Mouse (Mus musculus) ovary, adult 18-20 months (tissue): Measurements from ENCODE around the gene Zfp593.
A peak's percentile ranks its signal among the peaks of the same experiment; 100 is the strongest.
"Not testable (repeated sequence)": the region's sequence is repeated elsewhere in the genome, so short reads cannot be mapped to it uniquely, and the experiment has no call there.

Experiments used
- DNase-seq: peaks from one replicate; pipeline ENCODE4 v3.0.0; 2022; ENCODE audit warnings: low spot score, mixed read lengths

Zfp593 gene

DNA sequence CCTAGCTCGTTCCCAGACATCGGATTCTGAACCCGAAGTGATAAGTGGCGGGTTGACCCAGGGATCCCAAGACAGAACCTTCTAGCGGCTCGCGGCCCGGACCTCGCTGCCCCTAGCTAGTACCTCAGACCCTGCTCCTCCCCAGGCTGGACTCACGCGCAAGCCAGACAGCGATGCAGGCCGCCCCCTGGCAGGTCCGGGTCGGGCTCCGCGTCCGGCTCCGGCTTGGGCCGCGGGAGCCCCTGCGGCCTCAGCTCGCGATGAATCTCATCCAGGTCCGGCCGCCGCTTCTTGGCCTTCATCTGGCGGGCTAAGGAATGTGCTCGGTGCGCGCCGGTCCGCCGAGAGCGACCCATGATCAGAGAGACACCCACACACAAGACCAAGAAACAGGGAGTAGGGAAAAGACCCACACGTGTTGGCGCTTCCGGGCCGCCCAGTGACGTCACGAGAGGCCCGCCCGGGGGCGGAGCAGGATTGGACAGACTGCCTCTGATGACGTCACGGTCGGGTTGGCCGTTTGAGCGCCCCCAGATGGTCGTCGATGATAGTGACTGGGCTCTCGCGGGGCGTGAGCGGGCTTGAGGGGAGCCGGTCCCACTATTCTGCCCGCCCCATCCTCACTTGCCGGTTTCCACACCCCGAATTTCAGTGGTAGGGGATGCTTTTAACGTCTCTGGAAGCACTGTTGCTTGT, at the start of gene Zfp593:
Zfp593 (minus strand) TSS at position 445 of the 696 bp plus-strand sequence.
- peak; percentile 88 for DNase-seq

DNA sequence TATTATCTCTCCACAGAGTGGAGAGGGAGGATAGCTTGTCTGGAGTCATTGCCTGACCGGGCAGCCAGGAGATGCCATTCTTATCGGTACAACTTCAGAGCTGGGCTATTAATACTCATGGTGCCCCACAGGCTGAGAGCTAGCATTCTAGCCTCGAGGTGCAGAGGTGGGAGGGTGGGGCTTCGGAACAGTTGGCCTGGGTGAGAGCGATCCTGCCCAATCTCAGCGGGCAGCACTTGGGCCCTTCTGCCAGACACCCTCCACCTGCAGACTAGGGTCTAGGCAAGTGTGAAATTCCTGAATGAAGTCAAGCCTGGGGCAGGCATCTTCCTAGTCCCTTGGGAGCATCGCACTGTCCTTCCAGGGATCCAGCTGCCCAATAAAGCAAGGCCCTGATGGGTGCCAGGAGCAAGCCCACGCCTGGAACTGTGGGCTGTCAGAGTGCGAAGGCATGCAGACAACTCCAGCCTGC, 48.3 kb upstream of the Zfp593 start:
- no peak for DNase-seq

DNA sequence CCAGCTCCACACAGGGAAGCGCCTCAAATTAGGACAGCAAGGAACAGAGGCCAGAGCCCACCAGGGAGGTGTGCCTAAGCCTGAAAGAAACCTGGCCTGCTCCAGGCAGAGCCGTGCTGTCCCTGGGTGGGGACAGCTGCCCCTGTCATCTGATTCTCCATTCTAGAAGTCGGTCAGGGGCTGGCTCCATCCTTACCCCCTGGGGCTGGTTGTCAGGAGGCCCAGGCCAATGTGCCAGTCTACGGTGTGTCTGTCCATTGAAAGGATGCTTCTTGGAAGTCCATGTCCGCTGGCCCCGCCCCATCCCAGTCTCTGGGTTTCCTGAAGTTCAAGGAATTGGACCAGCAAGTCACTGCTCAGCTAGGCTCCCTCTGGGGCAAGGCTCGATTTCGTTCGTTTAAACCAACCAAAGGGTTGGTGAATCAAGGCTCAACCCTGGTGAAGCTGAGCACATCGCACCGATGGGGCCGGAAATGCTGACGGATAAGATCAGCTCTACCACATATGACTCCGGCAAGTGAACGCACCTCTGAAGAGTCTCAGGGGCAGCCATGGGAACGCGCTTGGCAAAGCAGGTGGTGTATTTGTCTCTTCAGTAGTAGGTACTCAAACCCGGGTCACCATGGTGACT, 47.8 kb upstream of the Zfp593 start:
- DNase-seq, result no peak

DNA sequence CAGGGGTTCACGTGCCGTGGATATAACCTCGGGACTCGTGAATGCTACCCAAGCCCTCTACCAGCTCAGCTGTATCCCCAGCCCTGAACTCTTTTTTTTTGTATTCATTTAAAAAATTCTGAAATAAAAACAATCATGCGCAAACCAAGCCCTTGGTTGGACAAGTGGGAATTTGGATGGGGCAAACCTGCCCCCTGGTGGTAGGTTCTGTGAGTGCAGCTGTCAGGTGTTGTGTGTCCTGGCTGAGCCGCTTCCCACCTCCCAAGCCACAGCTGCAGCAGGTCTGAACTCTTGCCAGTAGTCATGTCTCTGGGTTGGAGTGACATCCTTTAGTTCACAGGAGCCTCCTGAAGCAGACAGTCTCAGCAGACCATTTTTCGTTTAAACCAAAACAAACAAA, 46.7 kb upstream of the Zfp593 start:
- no peak for DNase-seq

DNA sequence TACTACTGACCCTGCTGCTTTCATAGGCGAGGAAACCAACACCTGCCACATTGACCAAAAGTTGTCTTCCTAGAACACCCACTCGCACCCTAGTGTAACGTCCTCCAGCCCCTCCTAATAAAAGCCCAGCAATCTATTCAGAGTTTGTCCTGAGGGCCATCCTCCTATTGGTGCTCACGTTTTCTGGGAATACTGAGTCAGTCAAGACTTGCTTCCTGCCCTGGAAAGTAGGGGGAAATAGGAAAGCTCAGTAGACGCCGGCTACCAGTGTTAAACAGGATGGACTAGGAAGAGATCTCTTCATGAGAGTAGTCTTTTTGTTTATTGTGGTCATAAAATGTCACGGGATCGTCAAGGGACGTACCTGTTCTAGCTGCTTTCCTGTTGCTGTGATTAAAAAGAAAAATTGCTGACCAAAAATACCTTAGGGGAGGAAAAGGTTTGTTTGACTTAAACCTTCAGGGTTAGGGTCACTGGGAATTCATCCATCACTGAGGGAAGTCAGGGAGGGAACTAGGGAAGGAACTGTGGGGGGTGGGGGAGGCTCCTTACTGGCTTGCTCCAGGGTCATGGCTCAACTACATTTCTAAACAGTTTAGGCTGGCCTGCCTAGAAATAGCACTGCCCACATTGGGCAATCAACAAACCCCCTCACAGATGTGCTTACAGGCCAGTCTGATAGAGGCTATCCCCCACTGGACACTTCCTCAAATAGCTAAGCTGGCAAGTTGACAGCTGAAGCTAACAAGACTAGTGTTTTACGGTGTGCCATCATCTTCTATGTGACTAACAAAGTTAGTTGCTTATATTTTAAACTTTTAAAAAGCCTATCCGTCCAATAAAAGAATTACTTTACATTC, 43.2 kb upstream of the Zfp593 start:
- no peak for DNase-seq

DNA sequence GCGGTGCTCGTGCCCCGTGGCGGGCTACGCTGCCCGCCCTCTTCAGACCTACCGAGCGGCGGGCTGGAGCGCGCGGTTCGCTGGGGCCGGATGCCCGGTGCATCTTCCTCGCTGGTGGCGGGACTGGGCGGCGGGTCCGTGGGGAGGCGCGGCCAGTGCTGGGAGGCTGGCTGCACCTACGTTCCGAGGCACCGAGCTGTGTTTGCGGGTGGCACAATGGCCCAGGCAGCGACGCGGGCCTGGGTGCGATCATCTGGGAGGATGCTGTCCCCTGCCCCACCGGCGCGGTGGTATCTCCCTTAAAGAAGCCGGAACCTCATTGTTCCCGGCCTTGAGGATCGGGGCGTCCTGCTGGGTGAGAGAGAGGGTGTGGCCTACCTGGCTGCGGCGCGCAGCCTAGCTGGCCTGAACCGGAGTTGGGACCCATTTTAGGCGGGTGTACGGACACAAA, 42.2 kb upstream of the Zfp593 start, which contains the start of gene Pdik1l:
Pdik1l (minus strand) TSS at position 321 of the 451 bp plus-strand sequence.
- peak; percentile 62 for DNase-seq

DNA sequence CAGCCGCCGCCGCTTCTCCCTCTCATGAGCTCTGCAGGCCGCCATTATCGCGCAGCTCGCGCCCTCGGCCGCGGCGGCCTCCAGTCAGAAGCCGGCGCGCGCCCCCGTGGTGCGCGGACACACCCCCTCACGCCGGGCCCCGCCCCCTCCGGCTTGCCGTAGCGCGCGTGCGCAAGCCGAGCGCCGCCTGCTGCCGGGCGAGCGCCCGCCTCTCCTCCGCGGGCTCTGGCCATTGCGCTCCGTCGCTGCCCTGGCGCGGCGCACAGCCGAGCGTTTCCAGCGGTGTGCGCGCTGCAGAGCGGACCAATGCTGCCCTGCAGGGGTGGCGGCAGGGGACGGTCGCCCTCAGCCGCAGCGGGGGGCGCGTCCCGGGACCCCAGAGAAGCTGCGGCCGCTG, 41.8 kb upstream of the Zfp593 start:
- DNase-seq, result peak; percentile 91

DNA sequence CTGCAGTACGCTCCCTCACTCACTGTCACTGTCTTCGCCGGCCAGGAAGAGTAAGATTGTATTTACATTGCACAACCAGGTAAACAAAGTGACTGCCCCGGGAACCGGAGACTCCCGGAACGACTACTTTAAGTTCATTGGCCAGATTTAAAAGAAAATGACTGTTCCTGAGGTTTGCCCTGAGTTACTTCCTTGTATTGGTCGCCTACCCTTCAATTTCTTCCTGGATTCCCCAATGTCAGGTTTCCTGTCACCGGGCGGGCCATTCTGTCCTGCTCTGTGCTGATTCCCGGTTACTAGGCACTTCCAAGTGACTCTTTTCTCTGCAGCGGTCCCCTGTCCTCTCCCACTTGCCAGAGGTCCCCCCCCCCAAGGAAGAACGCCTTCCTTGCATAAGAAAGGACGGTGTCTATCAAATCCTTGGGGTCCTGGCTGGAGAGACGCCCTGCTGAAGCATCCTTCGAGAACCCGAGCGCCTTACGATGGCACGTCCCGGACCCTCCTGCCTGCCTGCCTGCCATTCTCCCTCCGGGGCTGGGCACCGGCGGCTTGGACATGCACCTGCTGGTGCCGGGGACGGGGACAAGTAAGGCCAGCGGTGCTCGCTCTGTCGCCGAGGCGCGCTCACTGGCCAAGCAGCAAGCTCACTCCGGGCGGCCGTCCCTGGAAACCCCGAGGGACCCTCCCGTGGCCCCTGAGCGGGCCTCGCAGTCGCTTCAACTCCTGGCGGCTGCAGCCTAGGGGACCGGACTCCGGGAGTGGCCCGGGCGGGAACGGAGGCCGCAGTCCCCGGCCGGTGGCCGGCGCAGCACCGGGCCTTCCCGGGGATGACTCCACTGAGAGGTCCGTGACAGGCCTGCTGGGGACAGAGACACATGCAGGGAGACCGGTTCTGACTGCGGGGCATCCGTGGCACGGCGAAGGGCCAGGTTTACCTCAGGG, 41.1 kb upstream of the Zfp593 start:
- DNase-seq, result no peak

DNA sequence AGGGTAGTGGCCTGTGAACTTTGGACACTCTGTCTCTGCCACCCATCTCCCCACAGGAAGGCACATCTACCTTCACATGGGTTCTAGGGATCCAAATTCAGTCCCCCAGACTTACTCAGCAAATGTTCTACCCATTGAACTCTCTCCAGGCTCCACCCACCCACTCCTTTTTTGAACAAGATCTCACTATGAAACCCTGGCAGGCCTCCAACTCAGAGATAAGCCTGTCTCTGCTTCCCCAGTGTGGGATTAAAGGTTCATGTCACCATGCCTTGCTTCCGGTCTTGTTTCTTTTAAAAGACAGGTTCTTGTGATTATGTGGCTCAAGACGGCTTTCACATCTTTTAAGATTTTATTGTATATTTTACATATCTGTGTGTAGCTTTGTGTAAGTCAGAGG, 39.5 kb upstream of the Zfp593 start:
- DNase-seq, result no peak

DNA sequence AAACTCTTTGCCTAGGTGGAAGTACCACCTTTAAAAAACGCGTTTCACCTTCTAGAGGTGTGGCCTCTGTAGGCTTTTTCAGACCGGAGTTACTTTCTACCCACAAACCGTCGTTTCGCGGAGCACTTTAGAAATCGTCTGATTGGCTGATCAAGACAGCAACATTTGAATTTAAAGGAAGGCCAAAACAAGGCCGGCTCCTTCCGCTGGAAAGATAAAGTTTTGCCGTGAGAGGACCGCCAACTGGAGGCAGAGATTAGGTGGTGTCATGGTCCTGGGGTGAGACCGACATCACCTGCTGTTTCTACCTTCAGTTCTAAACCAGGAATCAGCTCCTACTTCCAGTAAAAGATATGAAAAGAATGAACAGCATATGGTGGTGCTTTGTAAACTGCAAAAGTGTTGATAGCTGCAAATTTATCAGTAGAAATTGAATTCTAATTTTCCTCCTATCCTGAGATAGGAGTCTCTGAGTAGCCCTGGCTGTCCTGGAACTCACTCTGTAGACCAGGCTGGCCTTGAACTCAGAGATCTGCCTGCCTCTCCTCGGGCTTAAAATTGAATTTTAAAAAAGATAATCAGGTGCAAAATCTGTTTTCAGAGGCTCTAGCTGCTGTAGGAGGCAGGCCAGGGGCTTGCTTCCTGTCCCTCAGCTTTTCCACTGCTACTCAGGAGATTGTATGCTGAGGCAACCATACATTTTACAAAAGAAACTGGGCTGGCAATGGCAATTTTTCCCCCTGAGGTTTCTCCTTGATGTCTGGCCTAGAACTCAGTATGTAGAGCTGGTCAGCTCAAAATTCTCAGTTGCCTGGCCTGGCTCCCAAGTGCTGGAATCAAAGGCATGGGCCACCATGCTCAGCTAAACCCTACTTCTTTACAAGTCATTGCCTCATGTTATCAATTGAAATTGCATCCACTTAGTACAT, 28.3 kb upstream of the Zfp593 start:
- no peak for DNase-seq

DNA sequence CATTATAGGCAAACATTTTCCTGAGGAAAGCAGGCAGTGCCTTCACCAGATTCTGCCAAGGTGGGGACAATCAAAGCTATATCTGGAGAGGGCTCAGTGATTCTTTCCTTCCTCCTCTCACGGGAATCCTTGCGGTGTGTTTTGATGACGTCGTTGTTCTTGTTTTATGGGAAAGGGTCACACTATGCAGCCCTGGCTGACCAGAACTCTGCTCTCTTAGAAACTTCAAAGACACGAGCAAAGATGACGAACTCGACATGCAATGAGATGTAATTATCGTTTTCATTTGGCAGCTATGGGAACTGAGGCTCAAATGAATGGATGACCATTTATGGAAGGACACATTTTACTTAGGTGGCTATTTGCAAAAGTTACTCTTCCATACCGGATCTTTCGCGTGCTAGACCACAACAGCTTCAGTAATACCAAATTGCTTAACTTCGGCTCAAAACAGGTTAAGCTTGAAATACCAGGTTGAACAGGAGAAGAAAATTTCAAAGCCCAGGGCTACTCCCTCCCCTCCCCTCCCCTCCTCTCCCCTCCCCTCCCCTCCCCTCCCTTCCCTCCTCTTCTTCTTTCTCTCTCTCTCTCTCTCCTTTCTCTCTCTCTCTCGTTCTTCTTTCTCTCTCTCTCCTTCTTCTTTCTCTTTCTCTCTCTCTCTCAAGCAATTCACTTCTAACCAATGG, 27.5 kb upstream of the Zfp593 start:
- DNase-seq, result no peak

DNA sequence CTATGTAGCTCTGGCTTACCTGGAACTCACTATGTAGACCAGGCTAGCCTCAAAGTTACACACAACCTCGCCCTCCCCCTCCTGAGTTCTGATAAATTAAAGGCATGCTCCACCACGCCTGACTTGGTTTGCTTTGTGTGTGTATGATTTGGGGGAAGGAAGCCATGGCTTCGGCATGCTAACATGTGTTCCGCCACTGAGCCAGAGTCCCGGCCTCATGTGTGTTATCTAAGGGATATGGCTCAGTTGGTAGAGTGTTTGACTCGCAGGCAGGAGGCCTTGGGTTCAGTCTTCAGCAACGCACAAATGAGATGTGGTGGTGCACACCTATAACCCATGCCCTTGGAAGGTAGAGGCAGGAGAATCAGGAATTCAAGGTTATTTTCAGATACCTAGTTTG, 26.6 kb upstream of the Zfp593 start:
- no peak for DNase-seq

DNA sequence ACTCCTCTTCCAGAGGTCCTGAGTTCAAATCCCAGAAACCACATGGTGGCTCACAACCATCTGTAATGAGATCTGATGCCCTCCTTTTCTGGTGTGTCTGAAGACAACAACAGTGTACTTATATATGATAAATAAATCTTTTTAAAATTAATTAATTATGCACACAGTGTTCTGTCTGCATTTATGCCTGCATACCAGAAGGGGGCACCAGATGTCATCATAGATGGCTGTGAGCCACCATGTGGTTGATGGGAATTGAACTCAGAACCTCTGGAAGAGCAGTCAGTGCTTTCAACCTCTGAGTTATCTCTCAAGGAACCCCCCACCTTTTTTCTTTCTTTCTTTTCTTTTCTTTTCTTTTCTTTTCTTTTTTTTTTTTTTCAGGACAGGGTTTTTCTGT, 24.2 kb upstream of the Zfp593 start:
- not testable (repeated sequence) for DNase-seq

DNA sequence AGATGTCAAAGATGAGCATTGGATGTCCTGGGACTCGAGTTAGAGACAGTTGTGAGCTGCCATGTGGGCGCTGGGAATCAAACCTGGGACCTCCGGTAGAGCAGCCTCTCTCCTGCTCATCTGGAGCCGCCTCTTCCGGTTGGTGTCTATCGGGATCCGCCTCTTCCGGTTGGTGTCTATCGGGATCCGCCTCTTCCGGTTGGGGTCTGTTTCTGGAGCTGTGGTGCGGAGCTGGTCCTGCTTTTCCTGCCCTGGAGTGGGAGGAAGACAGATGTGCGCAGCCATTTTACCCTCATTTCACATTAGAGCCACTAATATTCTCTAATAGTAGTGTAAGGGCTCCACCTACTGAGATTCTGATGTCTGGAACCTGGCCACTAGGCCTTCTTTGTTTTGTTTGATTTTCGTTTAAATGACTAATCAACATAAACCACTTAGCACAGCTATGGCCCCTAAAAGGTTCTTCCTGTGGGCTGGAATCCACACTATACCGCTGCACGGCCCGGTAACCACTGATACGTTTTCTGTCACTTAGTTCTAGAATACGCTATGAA, 22.8 kb upstream of the Zfp593 start:
- no peak for DNase-seq

DNA sequence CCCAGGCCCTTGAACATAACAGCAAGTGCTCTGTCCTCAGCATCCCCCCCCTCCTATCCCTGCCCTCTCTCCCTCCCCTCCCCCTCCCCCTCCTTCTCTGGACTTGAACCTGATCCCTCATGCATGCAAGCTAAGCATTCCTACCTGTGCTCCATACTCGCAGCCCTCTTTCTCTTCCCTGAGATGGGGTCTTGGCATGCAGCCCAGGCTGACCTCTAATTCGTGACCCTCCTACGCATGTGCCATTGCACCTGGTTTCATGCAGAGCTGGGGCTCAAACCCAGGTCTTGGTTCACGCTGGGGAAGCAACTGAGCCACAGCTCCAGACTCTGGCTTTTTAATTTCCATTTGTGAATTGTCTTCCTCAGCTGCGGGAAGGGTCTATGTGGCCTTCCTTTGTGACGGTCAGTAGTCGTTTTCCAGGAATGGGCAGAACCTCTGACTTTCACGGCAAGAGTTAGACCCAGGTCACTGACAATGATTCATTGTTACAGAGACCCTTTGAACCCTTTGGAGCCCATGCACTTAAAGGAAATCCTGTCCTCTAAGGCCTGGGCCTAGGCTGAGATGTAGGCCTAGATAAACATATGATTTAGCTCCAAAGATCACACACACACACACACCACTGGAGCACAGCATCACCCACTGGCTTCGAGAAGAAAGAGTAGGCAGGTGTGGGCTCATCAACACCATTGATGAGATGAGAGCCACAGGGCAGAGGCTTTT, 20.6 kb upstream of the Zfp593 start:
- DNase-seq, result no peak

DNA sequence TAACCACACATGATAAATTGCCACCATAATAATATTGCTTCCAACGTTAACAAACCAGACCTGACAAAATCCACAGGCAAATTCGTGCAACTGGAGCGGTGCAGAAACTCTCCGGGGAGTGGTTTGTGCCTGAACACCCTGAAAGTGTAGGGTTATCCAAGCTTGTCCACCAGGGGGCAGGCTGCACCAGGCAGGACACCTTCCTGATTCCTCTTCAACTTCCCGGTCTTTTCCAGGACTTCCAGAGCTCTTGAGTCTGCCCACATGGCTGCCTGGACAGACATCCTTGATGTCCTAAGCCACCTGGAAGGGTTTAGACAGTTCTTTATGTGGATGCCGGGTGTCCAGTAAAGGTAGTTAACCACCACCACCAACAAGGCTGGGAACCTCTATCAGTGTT, 17.8 kb upstream of the Zfp593 start:
- DNase-seq, result no peak

DNA sequence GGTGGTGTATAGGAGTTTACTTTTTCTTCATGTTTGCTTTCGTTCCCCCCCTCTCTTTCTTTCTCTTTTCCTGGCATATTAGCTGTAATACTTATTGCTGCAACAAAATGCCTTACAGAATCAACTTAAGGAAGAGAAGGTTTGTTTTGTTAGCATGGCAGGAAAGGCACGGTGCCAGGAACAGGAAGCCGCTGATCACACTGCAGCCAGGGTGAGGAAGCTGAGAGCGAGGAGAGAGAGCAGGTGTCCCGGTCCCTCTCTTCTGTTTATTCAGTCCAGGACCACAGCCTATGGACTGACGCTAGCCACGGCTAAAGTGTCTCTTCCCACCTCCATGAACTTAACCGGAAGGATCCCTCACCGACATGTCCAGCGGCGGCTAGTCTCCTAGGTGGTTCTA, 13.0 kb upstream of the Zfp593 start:
- no peak for DNase-seq

DNA sequence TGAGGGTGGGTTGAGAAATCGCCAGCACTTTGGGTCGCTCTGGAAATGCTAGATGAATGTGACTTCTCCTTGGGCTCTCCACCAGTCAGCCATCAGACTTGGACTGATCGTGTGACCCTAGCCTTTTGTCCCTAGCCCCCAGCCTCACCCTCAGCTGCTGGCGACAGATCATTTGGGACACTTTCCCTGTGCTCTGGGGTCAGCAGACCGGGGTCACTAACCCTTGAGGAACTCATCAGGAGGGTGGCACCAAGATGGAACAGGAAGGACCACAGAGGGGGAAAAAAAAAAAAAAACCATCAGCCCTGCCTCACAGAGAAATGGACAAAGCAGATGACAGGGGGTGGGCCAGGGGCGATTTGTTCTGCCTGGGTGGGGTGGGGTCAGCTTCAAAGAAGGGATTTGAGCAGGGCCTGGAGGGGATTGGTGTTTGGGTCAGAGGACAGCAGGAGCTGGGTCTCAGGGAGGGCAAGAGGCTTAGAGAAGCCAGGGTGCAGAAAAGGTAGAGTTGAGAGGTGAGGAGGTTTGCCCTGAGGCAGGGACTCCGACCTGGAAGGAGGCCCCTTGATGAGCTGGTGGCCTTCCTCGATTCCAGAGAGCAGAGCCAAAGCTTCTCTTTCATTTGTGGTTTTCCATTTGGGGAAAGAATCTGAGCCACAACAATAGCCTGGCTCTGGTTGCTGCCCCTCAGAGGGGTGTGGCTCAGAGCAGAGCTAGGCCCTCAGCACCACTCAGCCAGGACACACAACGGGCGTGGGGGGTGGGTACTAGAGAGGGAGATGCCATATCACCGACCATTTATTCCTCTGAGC, 12.0 kb upstream of the Zfp593 start:
- no peak for DNase-seq
